Mouse (Mus musculus) liver, adult 2 months (tissue): Measurements from ENCODE around the gene Myef2. TPM values are rescaled to one million over a fixed set of nuclear protein-coding genes. Genes with fewer than 3 reads are reported as not detected.

Experiments used
- DNase-seq: peaks from one replicate; pipeline ENCODE4 v3.0.0-alpha.2; 2011; ENCODE audit warnings: low read depth, low spot score; ENCODE audit errors: extremely low read depth
- H3K27ac ChIP-seq: fragments of 200-500 bp; replicated peaks from 2 replicates; pipeline ENCODE4 v1.5.1; 2012; ENCODE audit warnings: low read depth, mild to moderate bottlenecking, control low read depth, inconsistent platforms, low read length; ENCODE audit not compliant: insufficient read depth
- H3K27me3 ChIP-seq: fragments of 200-500 bp; 2 replicates; pipeline ENCODE4 v1.6.1; 2012; ENCODE audit warnings: mild to moderate bottlenecking, moderate library complexity, low read length, inconsistent platforms; ENCODE audit not compliant: control insufficient read depth, insufficient read depth
- H3K36me3 ChIP-seq: fragments of 200-500 bp; 2 replicates; pipeline ENCODE4 v1.6.1; 2012; ENCODE audit warnings: low read length, inconsistent platforms; ENCODE audit not compliant: control insufficient read depth, insufficient read depth
- H3K4me1 ChIP-seq: fragments of 200-500 bp; 2 replicates; pipeline ENCODE4 v1.6.1; 2011; ENCODE audit warnings: low read length; ENCODE audit not compliant: control insufficient read depth, insufficient read depth
- H3K4me3 ChIP-seq: fragments of 200-500 bp; 2 replicates; pipeline ENCODE4 v1.5.1; 2011; ENCODE audit warnings: low read depth, mild to moderate bottlenecking, control low read depth, low read length, moderate library complexity; ENCODE audit not compliant: insufficient read depth
- H3K79me2 ChIP-seq: fragments of 200-500 bp; 2 replicates; pipeline ENCODE4 v1.6.1; 2012; ENCODE audit warnings: inconsistent platforms, mild to moderate bottlenecking, low read length, moderate library complexity; ENCODE audit not compliant: control insufficient read depth, insufficient read depth
- H3K9ac ChIP-seq: fragments of 200-500 bp; 2 replicates; pipeline ENCODE4 v1.6.1; 2012; ENCODE audit warnings: low read depth, mild to moderate bottlenecking, control low read depth, inconsistent platforms, low read length
- CTCF ChIP-seq: fragments of 200-500 bp; IDR thresholded peaks from 2 replicates; pipeline ENCODE4 v1.5.1; 2011; ENCODE audit warnings: low read depth, low read length, control low read depth
- POLR2A ChIP-seq: fragments of 200-500 bp; IDR thresholded peaks from 2 replicates; pipeline ENCODE4 v1.6.1; 2011; ENCODE audit warnings: low read length, control low read depth; ENCODE audit not compliant: insufficient read depth; ENCODE audit errors: extremely low read depth
- WGBS: fragments of 180-500 bp; shearing (Covaris S2); methylation state at CpG from one replicate; pipeline ENCODE4 v1.1.7; 2018; 5-methylcytosine and 5-hydroxymethylcytosine counted together
- polyA plus RNA-seq: library from polyadenylated mRNA; depleted of rRNA; stranded (reverse); fragments of >200 nt; gene quantifications from 2 replicates; pipeline ENCODE4 v1.2.3, GENCODE M21; 2012; rRNA removed
- total RNA-seq: library from RNA; depleted of rRNA; stranded (reverse); fragments of >200 nt; gene quantifications from 2 replicates; pipeline ENCODE4 v1.2.3, GENCODE M21; 2014; rRNA removed

Myef2 gene
- total RNA-seq (4.2 and 6.0 TPM in 2 replicates), polyA plus RNA-seq (1.6 and 2.5 TPM in 2 replicates)

GRCm38 (mm10) chr2:125123477-125123852 is at the start of gene Myef2:
Myef2 (minus strand) TSS chr2:125123661.
- Histone ChIP-seq H3K27ac (no peak within 1 kb of the TSS; the same call in 1 of the 2 replicates), H3K79me2 (peaks cover 8% of the 10 kb centered on the region; the same call in 1 of the 2 replicates), H3K4me1 (peaks cover 6% of the 10 kb centered on the region; the same call in 1 of the 2 replicates), H3K27me3 (no peaks in the 10 kb centered on the region), H3K4me3 (peak within 1 kb of the TSS; percentile 65), H3K36me3 (no peaks in the 10 kb centered on the region), H3K9ac (peak within 1 kb of the TSS; percentile 79)
- WGBS: 2% methylated on average over 48 of the region's 48 CpGs
- DNase-seq: peak; percentile 37
- TF ChIP-seq POLR2A (no peak), CTCF (no peak)

- DNase-seq: no peak
- 74% methylated on average over 4 of the region's 4 CpGs for WGBS
Observed at GRCm38 (mm10) chr2:125162012-125162470, 38.6 kb upstream of the Myef2 start.

GRCm38 (mm10) chr2:125155504-125155903 is 32.0 kb upstream of the Myef2 start:
- H3K36me3 ChIP-seq: no peaks in the 10 kb centered on the region

More at GRCm38 (mm10) chr2:125162012-125162470, 38.6 kb upstream of the Myef2 start:
- Histone ChIP-seq H3K4me3 (no peak overlapping the region), H3K27me3 (no peaks in the 10 kb centered on the region), H3K79me2 (no peaks in the 10 kb centered on the region), H3K27ac (no peak overlapping the region), H3K9ac (no peak overlapping the region), H3K36me3 (no peaks in the 10 kb centered on the region), H3K4me1 (no peaks in the 10 kb centered on the region)
- TF ChIP-seq POLR2A (no peak), CTCF (no peak)

GRCm38 (mm10) chr2:125154294-125154693 is 30.8 kb upstream of the Myef2 start:
- Histone ChIP-seq H3K79me2 (no peaks in the 10 kb centered on the region), H3K27me3 (no peaks in the 10 kb centered on the region), H3K36me3 (no peaks in the 10 kb centered on the region), H3K4me3 (no peak overlapping the region), H3K27ac (no peak overlapping the region), H3K9ac (no peak overlapping the region), H3K4me1 (no peaks in the 10 kb centered on the region)
- 62% methylated on average over 9 of the region's 9 CpGs for WGBS
- DNase-seq: no peak
- no peak for TF ChIP-seq CTCF
- no peak for TF ChIP-seq POLR2A

More at GRCm38 (mm10) chr2:125155504-125155903, 32.0 kb upstream of the Myef2 start:
- no peak overlapping the region for H3K4me3 ChIP-seq
- H3K4me1 ChIP-seq: no peaks in the 10 kb centered on the region
- no peaks in the 10 kb centered on the region for H3K27me3 ChIP-seq
- H3K9ac ChIP-seq: no peak overlapping the region
- H3K79me2 ChIP-seq: no peaks in the 10 kb centered on the region
- WGBS: 17% methylated on average over 2 of the region's 2 CpGs
- TF ChIP-seq POLR2A: no peak
- TF ChIP-seq CTCF: no peak
- no peak overlapping the region for H3K27ac ChIP-seq
- no peak for DNase-seq

- WGBS: 84% methylated on average over 6 of the region's 6 CpGs
- DNase-seq: no peak
- TF ChIP-seq POLR2A (no peak), CTCF (no peak)
- no peak within 1 kb of the TSS for H3K4me3 ChIP-seq
- no peaks in the 10 kb centered on the region for H3K36me3 ChIP-seq
- no peaks in the 10 kb centered on the region for H3K27me3 ChIP-seq
- no peaks in the 10 kb centered on the region for H3K79me2 ChIP-seq
- no peak within 1 kb of the TSS for H3K27ac ChIP-seq
- H3K4me1 ChIP-seq: no peaks in the 10 kb centered on the region
- no peak within 1 kb of the TSS for H3K9ac ChIP-seq
Observed at GRCm38 (mm10) chr2:125152388-125152787, 28.9 kb upstream of the Myef2 start, which contains the start of gene Slc12a1. Slc12a1 (plus strand) TSS chr2:125152505.

GRCm38 (mm10) chr2:125142336-125142735 is 18.9 kb upstream of the Myef2 start:
- no peak for TF ChIP-seq POLR2A
- no peak for TF ChIP-seq CTCF
- no peak for DNase-seq
- no peak overlapping the region for H3K9ac ChIP-seq
- no peak overlapping the region for H3K27ac ChIP-seq
- no peak overlapping the region for H3K4me3 ChIP-seq
- H3K79me2 ChIP-seq: no peaks in the 10 kb centered on the region
- H3K27me3 ChIP-seq: no peaks in the 10 kb centered on the region
- H3K36me3 ChIP-seq: no peaks in the 10 kb centered on the region
- H3K4me1 ChIP-seq: no peaks in the 10 kb centered on the region
